Mouse (Mus musculus) c-Kit-negative CD71-positive TER-119-positive erythroid progenitor cells, embryonic 14.5 days (primary cell): Measurements from ENCODE around the gene Arhgef12.

Experiments
- DNase-seq: peaks from one replicate; pipeline ENCODE4 v3.0.0-alpha.2; 2013; ENCODE audit warnings: low read depth, low spot score

Arhgef12 gene

DNA sequence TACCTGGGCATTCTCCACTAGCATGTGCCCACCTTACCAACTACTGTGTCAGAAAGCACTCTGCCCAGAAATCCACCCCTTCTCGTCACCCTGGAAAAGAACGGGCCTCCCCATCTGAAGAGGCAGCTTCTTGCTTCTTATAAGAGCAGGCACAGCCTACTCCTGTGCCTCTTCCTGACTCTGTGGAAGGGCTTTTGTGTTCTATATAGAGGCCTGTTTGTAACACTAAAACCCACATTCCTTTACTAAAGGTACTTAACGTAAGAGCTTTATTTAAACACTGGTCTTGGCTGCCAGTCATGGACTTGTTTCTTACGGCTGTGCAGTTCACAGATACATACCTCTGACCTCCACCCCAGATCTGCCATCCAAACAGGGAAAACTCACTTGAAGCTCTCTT lies 185.2 kb downstream of the Arhgef12 start:
- no peak for DNase-seq

DNA sequence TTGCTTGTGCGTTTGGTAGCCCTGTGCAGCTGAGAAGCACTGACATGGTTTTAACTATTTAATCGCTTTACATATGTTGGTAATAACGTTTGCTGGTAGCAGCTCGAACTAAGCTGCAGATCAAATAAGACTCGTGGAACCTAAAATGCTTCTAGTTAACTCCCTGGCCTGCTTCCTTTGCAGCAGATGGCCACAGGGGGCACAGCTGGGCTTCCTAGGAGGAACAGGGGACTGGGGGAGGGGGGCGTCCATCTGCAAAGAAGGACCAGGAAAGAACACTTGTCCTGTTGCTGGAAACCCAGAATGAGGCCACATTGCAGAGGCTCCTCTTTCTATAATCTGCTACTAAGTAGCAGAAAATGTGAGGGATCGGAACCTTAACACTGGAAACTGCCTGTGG lies 186.8 kb downstream of the Arhgef12 start:
- no peak for DNase-seq

DNA sequence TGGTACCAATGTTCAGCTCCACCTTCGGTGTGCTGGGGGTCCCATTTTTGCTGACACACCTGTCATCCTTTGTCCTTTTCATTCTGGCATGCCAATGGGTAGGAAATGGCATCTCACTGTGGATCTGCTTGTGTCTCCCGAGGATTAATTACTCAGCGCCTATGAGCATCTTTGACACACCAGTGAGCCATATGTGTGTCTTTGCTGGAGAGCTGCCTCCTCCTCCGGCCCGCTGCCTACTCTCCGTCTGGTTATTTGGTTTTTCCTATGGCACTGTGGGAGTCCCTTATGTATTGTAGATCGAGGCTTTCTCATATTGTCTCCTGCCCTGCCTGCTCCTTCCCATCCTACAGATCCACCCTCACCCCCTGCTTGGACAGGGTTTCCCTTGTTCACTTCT lies 189.1 kb downstream of the Arhgef12 start:
- no peak for DNase-seq
